Mouse (Mus musculus) cerebellum, postnatal 14 days (tissue): Measurements from ENCODE around the gene Ppp1r14d.

Experiments used
- DNase-seq, 2 experiments: peaks; one replicate each; pipeline ENCODE4 v3.0.0; 2021; ENCODE audit warnings: mixed read lengths in 2 of 2

Gene Ppp1r14d

GRCm38 (mm10) chr2:119229775-119230704 is at the start of gene Ppp1r14d:
TSS of gene Ppp1r14d (minus strand) at chr2:119229906.
- DNase-seq: no peak

DNA sequence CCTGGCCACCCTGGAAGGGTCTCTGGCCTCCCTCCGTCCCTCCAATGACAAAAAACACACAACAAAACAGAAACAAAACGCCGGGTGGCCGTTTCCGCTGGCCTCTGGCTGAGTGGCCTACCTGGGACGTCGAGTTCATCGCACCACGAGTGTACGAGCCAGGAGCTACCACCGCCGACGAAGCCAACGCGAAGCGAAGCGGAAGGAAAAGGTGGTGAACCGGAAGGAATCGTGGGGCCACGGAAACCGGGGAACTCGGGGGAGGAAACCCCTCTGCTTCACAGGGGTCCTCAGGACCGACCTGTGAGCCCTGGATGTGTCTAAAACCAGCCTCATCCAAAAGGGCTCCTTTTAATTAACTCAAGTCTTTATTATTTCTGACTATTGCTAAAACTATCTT is 48.1 kb upstream of the Ppp1r14d start:
- no peak for DNase-seq

DNA sequence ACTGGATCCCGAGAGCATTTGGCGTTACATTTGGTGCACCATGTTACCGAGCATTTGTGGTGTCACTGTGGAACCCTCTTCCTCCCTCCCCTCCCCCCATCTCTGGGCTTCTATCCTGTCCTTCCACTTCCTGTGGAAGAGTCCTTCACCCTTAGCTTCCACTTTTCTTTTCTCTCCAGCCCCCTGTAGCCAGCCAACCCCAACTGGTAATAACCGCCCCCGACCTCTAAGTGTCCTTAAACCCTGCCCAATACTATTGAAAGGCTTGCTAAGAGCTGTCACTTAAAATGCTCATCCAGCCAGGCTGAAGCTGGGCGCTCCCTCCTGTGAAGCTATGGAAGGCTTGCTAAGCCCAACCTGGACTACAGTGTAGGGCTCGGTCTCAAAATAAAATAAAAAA is 47.2 kb upstream of the Ppp1r14d start:
- no peak for DNase-seq

DNA sequence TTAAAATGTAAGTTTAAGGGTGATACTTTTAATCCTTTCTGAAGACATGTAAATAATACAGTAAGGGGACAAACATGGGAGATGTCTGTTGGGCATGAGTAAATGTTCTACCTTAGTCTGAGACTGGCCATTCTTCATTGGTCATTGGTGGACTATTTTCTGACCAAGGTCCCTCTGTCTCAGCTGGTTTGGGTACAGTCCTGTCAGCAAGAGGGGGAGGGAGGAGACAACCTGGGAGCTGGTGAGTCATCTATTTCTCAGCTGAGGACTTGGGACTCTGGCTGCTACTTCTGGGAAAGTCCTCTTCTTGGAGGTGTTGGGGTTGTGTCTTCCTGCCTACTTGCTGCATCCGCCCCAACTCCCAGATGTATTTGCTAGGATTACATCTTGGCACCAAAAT is 44.4 kb upstream of the Ppp1r14d start:
- DNase-seq: no peak

- DNase-seq: peak; percentile 74 to 78
Measured at GRCm38 (mm10) chr2:119270643-119271331, 41.1 kb upstream of the Ppp1r14d start, which contains the start of gene Rhov. TSS of gene Rhov (minus strand) at chr2:119271272.

DNA sequence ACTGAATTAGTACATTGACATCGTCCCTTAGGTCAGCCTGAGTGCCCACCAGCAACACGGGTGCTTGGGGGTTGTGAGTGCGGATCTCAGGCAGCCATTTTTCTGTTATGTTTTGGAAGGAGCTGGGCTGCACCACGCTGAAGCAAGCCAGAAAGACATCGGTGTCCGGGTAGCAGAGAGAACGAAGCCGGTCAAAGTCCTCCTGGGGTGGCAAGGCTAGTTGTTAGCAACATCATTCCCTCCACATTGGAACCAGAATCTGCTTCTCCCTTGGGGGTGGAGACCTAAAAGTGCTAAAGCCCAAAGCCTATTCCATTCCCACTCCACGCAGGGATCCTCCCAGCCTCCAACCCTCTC is 40.6 kb upstream of the Ppp1r14d start:
- DNase-seq: no peak

DNA sequence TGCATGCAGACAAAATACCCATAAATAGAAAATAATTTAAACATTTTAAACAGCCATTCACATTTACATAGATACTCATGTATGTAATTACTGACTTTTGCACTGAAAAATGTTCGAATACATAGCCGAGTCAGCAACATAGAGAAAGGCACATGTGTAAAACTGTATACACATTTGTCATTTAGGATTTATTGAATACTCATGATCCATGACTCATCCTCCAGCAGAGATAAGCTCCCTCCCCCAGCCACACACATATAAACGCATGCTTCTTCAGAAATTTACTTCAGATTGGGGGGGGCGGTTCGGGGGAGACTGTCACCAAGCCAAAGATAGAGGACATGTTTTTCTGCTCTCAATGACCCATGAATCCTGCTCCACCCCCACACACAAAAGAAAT is 34.1 kb upstream of the Ppp1r14d start:
- no peak for DNase-seq

GRCm38 (mm10) chr2:119262978-119263377 is 33.3 kb upstream of the Ppp1r14d start:
- DNase-seq: peak; percentile 46 to 72

DNA sequence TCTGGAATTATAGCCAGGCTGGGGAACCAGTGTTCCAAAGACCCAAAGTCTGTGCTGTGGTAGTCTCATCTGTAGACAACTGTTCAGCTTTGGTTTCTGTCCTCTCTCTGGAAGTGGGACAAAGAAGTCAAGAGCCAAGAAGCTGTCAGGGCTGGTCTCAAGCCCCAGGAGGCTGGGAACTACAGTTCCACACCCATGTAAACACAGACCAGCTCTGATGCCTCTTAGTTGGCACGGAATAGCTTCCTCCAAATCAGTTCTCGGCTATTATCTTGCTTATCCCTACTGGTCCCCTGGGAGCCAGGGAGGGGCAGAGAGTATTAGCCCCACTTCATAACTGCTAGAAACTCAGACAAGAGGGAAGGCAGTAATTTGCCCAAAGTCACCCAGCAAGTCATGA is 31.6 kb upstream of the Ppp1r14d start:
- DNase-seq: no peak

GRCm38 (mm10) chr2:119260518-119260917 is 30.8 kb upstream of the Ppp1r14d start:
- DNase-seq: no peak

DNA sequence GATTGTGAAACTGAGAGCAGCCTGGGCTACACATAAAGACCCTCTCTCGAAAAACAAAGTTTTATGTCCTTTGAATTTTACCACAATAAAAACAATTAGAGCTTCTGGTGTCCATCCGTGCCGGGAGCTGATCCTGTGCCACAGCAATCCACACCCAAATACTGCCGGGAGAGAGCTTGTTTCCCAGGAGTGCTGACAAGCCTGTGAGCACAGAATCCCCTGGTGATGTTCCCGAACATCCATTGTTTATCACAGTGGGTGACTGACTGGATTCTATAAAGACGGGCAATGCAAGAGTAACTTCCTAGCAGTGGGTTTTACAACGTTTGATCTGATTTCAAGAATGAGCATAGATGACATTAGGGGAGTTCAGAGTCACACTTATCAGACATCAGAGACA is 25.3 kb upstream of the Ppp1r14d start:
- no peak for DNase-seq

DNA sequence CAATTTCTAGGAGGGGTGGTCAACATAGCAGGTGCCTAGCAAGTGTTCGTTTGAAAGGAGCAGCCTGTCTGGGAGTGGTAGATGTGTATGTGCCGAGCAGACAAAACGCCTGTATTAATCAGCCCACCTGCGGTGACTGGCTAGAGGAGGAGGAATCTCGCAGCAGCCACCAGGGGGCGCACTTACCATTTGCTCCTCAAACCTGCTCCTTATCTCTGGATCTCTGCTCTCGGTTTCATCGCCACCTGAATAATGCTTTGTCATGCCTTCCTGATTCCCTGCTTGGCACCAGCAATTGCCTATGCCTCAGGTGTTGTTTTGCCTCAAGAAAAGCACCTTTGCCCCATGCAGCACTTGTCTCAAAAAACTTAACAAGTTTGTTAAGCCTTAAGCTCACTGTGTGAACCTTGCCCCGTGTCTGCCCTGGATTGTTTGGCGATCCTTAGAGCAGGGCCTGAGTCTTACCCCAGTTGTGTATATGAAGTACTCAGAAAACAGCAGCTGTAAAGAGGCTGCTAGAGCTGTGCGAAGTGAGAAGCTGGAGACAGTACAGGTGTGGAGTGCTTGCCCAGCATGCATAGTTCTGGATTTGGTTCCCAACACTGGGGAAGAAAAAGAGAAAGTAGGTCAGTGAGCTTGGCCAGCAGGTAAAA is 21.2 kb upstream of the Ppp1r14d start:
- peak; percentile 91 to 97 for DNase-seq

GRCm38 (mm10) chr2:119250377-119250776 is 20.7 kb upstream of the Ppp1r14d start:
- DNase-seq: peak in 1 of 2 experiments; percentile 12

DNA sequence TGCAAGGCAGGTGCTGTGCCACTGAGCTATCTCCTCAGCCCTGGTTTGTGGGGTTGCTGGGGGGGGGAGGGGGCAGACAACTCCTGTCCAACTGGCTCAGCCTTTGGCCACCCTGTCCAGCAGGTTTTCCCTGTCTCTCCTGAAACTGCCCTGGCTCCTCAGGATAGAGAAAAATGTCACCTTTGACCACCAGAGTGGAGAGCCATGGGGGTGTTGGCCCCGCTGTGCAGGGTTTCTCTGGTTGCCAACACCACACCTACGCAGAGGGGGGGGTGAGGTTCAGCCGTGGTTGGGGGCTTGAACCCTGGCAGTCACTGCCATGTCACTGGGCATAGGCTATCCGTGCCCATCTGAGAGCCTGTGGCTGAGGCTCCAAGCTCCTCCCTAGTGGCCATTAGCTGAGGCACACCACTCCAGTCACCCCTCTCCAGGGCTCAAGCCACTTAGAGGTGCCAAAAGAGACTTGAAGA is 19.9 kb upstream of the Ppp1r14d start:
- DNase-seq: no peak

- DNase-seq: no peak
Measured at GRCm38 (mm10) chr2:119247904-119248303, 18.2 kb upstream of the Ppp1r14d start.

GRCm38 (mm10) chr2:119245246-119245645 is 15.5 kb upstream of the Ppp1r14d start:
- DNase-seq: no peak

DNA sequence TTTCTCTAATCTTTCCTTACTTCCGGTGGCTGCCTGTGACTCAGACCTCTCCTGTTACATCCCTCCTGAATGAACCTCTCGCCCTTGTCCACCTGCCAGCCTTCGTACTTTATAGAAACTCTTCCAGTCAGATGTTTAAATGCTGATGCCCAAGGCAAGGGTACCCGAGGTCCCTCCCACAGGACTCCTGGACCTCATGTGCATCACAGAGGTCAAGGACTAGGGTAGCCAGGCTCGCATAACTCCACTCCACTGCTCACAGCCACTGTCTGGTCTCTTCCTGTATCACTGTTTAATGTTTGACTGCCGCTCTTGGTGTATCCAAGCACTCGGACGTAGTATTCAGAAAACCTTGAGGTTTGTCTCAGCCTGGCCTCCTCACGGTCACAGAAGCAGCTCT is 12.8 kb upstream of the Ppp1r14d start:
- no peak for DNase-seq

DNA sequence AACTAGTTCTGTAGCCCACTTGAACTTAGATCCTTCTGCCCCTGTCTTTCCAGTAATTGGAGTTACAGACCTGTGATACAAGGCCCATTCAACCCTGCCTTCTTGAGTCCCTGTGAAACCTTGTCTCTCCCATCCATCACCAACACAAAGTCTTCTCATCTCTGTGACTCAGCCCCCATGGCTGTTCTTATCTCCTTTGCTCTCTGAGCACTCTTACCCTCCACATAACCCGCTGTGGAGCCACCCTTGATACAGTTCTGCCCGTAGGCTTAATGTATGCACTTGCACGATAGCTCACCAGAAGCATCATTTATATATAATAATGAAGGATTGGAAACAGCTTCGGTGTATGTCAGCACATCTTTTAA is 11.1 kb upstream of the Ppp1r14d start:
- DNase-seq: no peak

DNA sequence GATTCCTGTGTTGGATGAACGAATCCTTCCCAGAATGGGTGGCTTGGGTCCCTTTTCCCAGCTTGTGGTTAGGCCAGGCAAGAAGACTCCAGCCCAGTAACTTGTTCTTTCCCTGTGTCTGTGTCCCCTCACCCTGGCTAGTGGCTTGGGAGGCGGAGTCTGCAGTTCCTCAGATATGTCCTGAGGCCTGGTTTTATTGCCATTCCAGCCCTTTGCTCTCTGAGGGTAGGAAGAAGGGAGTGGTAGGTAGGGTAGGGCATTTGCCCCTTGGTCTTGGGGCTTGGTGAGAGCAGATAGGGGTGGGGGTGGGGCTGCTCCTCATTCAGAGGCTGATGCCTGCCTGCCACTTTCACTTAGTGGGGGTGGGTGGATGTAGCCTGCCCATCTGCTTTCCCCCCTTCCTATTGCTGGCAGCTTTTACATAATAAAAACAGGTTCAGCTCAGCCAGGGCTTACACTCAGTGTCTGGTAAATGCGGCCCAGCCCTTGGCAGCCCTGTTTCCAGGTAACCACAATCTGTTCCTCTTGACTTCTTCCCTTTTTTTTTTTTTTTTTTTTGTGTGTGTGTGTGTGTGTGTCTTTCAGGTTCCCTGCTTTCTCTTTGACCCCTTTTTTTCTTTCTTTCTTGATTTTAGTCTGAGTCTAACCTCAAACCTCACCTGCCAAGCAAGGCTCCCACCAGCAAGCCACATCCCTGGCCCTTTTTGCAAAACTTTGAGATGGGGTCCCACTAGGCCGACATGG is 10.5 kb upstream of the Ppp1r14d start:
- DNase-seq: no peak

DNA sequence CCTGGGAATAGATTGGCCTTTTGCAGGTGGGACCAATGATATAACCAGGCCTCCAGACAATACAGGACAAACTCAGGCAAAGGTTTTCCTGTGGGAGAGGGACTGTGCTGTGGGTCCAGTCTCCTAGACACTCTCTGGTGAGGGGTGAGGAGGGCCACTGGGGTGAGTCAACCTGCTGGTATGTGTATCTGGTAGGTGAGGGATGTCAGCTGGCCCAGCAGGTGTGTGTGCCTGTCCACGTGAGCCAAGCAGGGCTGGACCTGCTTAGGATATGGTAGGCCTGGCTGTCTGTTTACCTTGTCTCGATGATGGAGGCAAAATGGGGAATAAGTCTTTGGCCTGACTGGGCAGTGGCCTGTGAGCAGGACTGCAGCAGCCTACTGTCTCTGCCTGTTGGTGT is 9.0 kb upstream of the Ppp1r14d start:
- no peak for DNase-seq

DNA sequence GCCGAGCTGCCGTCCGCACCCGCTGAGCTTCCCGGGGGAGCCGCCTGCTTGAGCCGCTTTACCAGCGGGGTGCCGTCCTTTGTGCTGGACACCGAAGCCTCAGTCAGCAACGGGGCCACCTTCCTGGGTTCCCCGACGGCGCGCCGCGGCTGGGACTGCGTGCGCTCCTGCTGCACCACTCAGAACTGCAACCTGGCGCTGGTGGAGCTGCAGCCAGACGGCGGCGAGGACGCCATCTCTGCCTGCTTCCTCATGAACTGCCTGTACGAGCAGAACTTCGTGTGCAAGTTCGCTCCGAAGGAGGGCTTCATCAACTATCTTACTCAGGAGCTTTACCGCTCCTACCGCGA is 8.1 kb upstream of the Ppp1r14d start:
- peak in 1 of 2 experiments; percentile 23 for DNase-seq

GRCm38 (mm10) chr2:119237210-119237870 is 7.6 kb upstream of the Ppp1r14d start, which contains the start of gene Spint1:
TSS of gene Spint1 (plus strand) at chr2:119237362.
- no peak for DNase-seq
